ENCODE assay signal across 8 mouse cellular contexts in genomic region chr16:18235389-18236065, GRCm38 (mm10). TPM values are rescaled to one million over a fixed set of nuclear protein-coding genes. Genes with fewer than 3 reads are reported as not detected.
A peak's percentile ranks its signal among the peaks of the same experiment; 100 is the strongest.
DNase-seq lines count a peak whose midpoint lies in the region; ATAC-seq and TF ChIP-seq lines count a peak whose summit lies in the region.

No protein-coding gene starts in this region.

- WGBS in spleen, adult 2 months, result 15% methylated on average over 19 of the region's 19 CpGs
- 5% methylated on average over 19 of the region's 19 CpGs for WGBS in intestine, embryonic 15.5 days
- 7% methylated on average over 19 of the region's 19 CpGs for WGBS in limb, embryonic 11.5 days
- WGBS in midbrain, embryonic 10.5 days, result 7% methylated on average over 19 of the region's 19 CpGs

- H3K27ac ChIP-seq in spleen, adult 2 months (ENCODE audit: insufficient read depth, low read length), result peak overlapping the region; percentile 19
- H3K27ac ChIP-seq in intestine, embryonic 15.5 days, result peak overlapping the region; percentile 74
- peak overlapping the region; percentile 76 for H3K27ac ChIP-seq in limb, embryonic 11.5 days (replicated peaks; ENCODE audit: low read depth, low read length)
- peak overlapping the region; percentile 90 for H3K27ac ChIP-seq in midbrain, embryonic 10.5 days (replicated peaks)

- H3K36me3 ChIP-seq in spleen, adult 2 months (ENCODE audit: control insufficient read depth, insufficient read depth, low read length), result peaks cover 5% of the 10 kb centered on the region
- H3K36me3 ChIP-seq in intestine, embryonic 15.5 days, result peaks cover 15% of the 10 kb centered on the region
- peaks cover 19% of the 10 kb centered on the region for H3K36me3 ChIP-seq in limb, embryonic 11.5 days (ENCODE audit: control insufficient read depth, insufficient read depth, low read length)
- peaks cover 37% of the 10 kb centered on the region for H3K36me3 ChIP-seq in midbrain, embryonic 10.5 days

- TF ChIP-seq POLR2A in spleen, adult 2 months (IDR thresholded peaks at IDR 0.05; ENCODE audit: low read depth, low read length), result no peak

- intact Hi-C loops in gastrocnemius, postnatal 36 days (cut with DNase I), result no loop called here

- no peak for TF ChIP-seq CTCF in spleen, adult 2 months (IDR thresholded peaks at IDR 0.05; ENCODE audit: extremely low read depth, insufficient read depth, insufficient read length, insufficient replicate concordance)

- ATAC-seq in common myeloid progenitor, adult 5-6 weeks (replicated peaks; ENCODE audit: low read depth, poor library complexity, severe bottlenecking), result peak; percentile 30
- peak; percentile 72 for ATAC-seq in intestine, embryonic 15.5 days
- peak; percentile 42; the same call in 1 of the 2 replicates for ATAC-seq in limb, embryonic 11.5 days (ENCODE audit: insufficient number of reproducible peaks, low FRiP score, low TSS enrichment, low read depth)

- H3K4me2 ChIP-seq in intestine, embryonic 15.5 days (replicated peaks), result peak overlapping the region; percentile 77
- H3K4me2 ChIP-seq in limb, embryonic 11.5 days (ENCODE audit: low read depth, severe bottlenecking), result peak overlapping the region; percentile 86

- DNase-seq in spleen, adult 2 months (ENCODE audit: low read depth in 1 of 2, low spot score in 2 of 2), result peak in 1 of 2 experiments; percentile 48
- DNase-seq in spleen, adult 12 weeks (ENCODE audit: low spot score), result no peak
- peak; percentile 62 to 68 for DNase-seq in gastrocnemius, postnatal 36 days
- peak; percentile 80 for DNase-seq in limb, embryonic 11.5 days (ENCODE audit: low spot score)
- peak; percentile 73 for DNase-seq in midbrain, embryonic 10.5 days (ENCODE audit: low spot score)
- peak; percentile 69 for DNase-seq in skeletal muscle tissue, adult 2 months (ENCODE audit: low read depth, low spot score)

- no peaks in the 10 kb centered on the region for H3K27me3 ChIP-seq in spleen, adult 2 months (ENCODE audit: control insufficient read depth, insufficient read depth, low read length)
- no peaks in the 10 kb centered on the region for H3K27me3 ChIP-seq in intestine, embryonic 15.5 days (replicated peaks)
- no peaks in the 10 kb centered on the region for H3K27me3 ChIP-seq in limb, embryonic 11.5 days (ENCODE audit: control insufficient read depth, insufficient read depth, low read length)
- H3K27me3 ChIP-seq in midbrain, embryonic 10.5 days (ENCODE audit: low read depth, poor library complexity, severe bottlenecking), result no peaks in the 10 kb centered on the region

- H3K9ac ChIP-seq in intestine, embryonic 15.5 days, result peak overlapping the region; percentile 89
- peak overlapping the region; percentile 83 for H3K9ac ChIP-seq in limb, embryonic 11.5 days (ENCODE audit: low read length)

- no peaks in the 10 kb centered on the region for H3K9me3 ChIP-seq in intestine, embryonic 15.5 days
- no peaks in the 10 kb centered on the region for H3K9me3 ChIP-seq in limb, embryonic 11.5 days (ENCODE audit: control insufficient read depth, low read length)
- no peaks in the 10 kb centered on the region for H3K9me3 ChIP-seq in midbrain, embryonic 10.5 days (replicated peaks)

- peaks cover 9% of the 10 kb centered on the region; the same call in 1 of the 2 replicates for H3K4me1 ChIP-seq in spleen, adult 2 months (ENCODE audit: control insufficient read depth, insufficient read depth, insufficient read length)
- peaks cover 25% of the 10 kb centered on the region for H3K4me1 ChIP-seq in intestine, embryonic 15.5 days (replicated peaks)
- H3K4me1 ChIP-seq in limb, embryonic 11.5 days (ENCODE audit: control insufficient read depth, insufficient read depth, low read length), result peaks cover 18% of the 10 kb centered on the region
- peaks cover 34% of the 10 kb centered on the region for H3K4me1 ChIP-seq in midbrain, embryonic 10.5 days

- peak overlapping the region; percentile 67 for H3K4me3 ChIP-seq in spleen, adult 2 months (ENCODE audit: extremely low read depth, insufficient read depth, insufficient read length)
- peak overlapping the region; percentile 94 for H3K4me3 ChIP-seq in intestine, embryonic 15.5 days (replicated peaks)
- H3K4me3 ChIP-seq in limb, embryonic 11.5 days (ENCODE audit: low read depth, low read length), result peak overlapping the region; percentile 81
- H3K4me3 ChIP-seq in midbrain, embryonic 10.5 days, result peak overlapping the region; percentile 91

RNA-seq across cellular contexts. Expression of gene Zdhhc8, which starts 0.6 kb away (rescaled TPM):
- polyA plus RNA-seq in spleen, adult 2 months (2012; rRNA removed), result 52.3 and 72.4 TPM in 2 replicates
- total RNA-seq in common myeloid progenitor, adult 5-6 weeks (2017), result 3.6 and 10.1 TPM in 2 replicates
- total RNA-seq in gastrocnemius, postnatal 36 days (2021), result 10 to 100 TPM; 23.1 to 23.4 TPM
- polyA plus RNA-seq in intestine, embryonic 15.5 days (2015; fragmentation: Nextera tagmentation; extraction: Ambion mirVana), result 11.5 and 11.6 TPM in 2 replicates
- polyA plus RNA-seq in limb, embryonic 11.5 days (2014; fragmentation: Nextera tagmentation; extraction: Ambion mirVana), result 14.5 and 14.6 TPM in 2 replicates
- 9.4 and 11.3 TPM in 2 replicates for polyA plus RNA-seq in midbrain, embryonic 10.5 days (2016; fragmentation: Nextera tagmentation; extraction: Ambion mirVana)

RNA-seq across cellular contexts. Expression of gene Trmt2a, which starts 13.0 kb away (rescaled TPM):
- 56.2 and 65.4 TPM in 2 replicates for polyA plus RNA-seq in spleen, adult 2 months (2012; rRNA removed)
- 86.6 and 110 TPM in 2 replicates for total RNA-seq in common myeloid progenitor, adult 5-6 weeks (2017)
- total RNA-seq in gastrocnemius, postnatal 36 days (2021), result 10 to 100 TPM in 1 of 2 experiments, 1 to 10 TPM in 1; 8.8 to 10.4 TPM
- 102 and 107 TPM in 2 replicates for polyA plus RNA-seq in intestine, embryonic 15.5 days (2015; fragmentation: Nextera tagmentation; extraction: Ambion mirVana)
- 95.8 and 96.0 TPM in 2 replicates for polyA plus RNA-seq in limb, embryonic 11.5 days (2014; fragmentation: Nextera tagmentation; extraction: Ambion mirVana)
- 127 and 132 TPM in 2 replicates for polyA plus RNA-seq in midbrain, embryonic 10.5 days (2016; fragmentation: Nextera tagmentation; extraction: Ambion mirVana)

RNA-seq across cellular contexts. Expression of gene Ranbp1, which starts 13.0 kb away (rescaled TPM):
- polyA plus RNA-seq in spleen, adult 2 months (2012; rRNA removed), result 51.8 and 53.6 TPM in 2 replicates
- 518 and 584 TPM in 2 replicates for total RNA-seq in common myeloid progenitor, adult 5-6 weeks (2017)
- total RNA-seq in gastrocnemius, postnatal 36 days (2021), result 10 to 100 TPM; 18.3 to 20.6 TPM
- polyA plus RNA-seq in intestine, embryonic 15.5 days (2015; fragmentation: Nextera tagmentation; extraction: Ambion mirVana), result 535 and 668 TPM in 2 replicates
- polyA plus RNA-seq in limb, embryonic 11.5 days (2014; fragmentation: Nextera tagmentation; extraction: Ambion mirVana), result 1,289 and 1,302 TPM in 2 replicates
- 1,186 and 1,334 TPM in 2 replicates for polyA plus RNA-seq in midbrain, embryonic 10.5 days (2016; fragmentation: Nextera tagmentation; extraction: Ambion mirVana)

RNA-seq across cellular contexts. Expression of gene Ccdc188, which starts 17.8 kb away (rescaled TPM):
- not detected in 2 replicates for polyA plus RNA-seq in spleen, adult 2 months (2012; rRNA removed)
- total RNA-seq in common myeloid progenitor, adult 5-6 weeks (2017), result not detected in 2 replicates
- not detected for total RNA-seq in gastrocnemius, postnatal 36 days (2021)
- not detected in 2 replicates for polyA plus RNA-seq in intestine, embryonic 15.5 days (2015; fragmentation: Nextera tagmentation; extraction: Ambion mirVana)
- polyA plus RNA-seq in limb, embryonic 11.5 days (2014; fragmentation: Nextera tagmentation; extraction: Ambion mirVana), result not detected in 2 replicates
- not detected in 2 replicates for polyA plus RNA-seq in midbrain, embryonic 10.5 days (2016; fragmentation: Nextera tagmentation; extraction: Ambion mirVana)

RNA-seq across cellular contexts. Expression of gene Gm49776, which starts 22.6 kb away (rescaled TPM):
- not detected in 2 replicates for polyA plus RNA-seq in spleen, adult 2 months (2012; rRNA removed)
- not detected in 2 replicates for total RNA-seq in common myeloid progenitor, adult 5-6 weeks (2017)
- not detected for total RNA-seq in gastrocnemius, postnatal 36 days (2021)
- polyA plus RNA-seq in intestine, embryonic 15.5 days (2015; fragmentation: Nextera tagmentation; extraction: Ambion mirVana), result 3.3 TPM in 1 of 2 replicates, not detected in the other
- 1.3 and 1.7 TPM in 2 replicates for polyA plus RNA-seq in limb, embryonic 11.5 days (2014; fragmentation: Nextera tagmentation; extraction: Ambion mirVana)
- polyA plus RNA-seq in midbrain, embryonic 10.5 days (2016; fragmentation: Nextera tagmentation; extraction: Ambion mirVana), result 1.9 and 2.2 TPM in 2 replicates

Comparison
In these comparisons a context has a peak if more than half of its experiments do, and no peak if none do; other contexts are left out.
1. H3K27ac ChIP-seq: peak in every context shown above with its lines; median percentile 90 in midbrain, embryonic 10.5 days; 76 in limb, embryonic 11.5 days; 74 in intestine, embryonic 15.5 days; 19 in spleen, adult 2 months.